Mouse (Mus musculus): ENCODE data around the gene Samd4b.

The Samd4b gene

GRCm38 (mm10) chr7:28587644-28588043 lies 10.3 kb downstream of the Samd4b start:
- DNase-seq (ENCODE audit: low read depth, low spot score) = no peak

- DNase-seq (ENCODE audit: low read depth, low spot score) = no peak
Measured at GRCm38 (mm10) chr7:28586663-28587411, 11.1 kb downstream of the Samd4b start.

- DNase-seq (ENCODE audit: low read depth, low spot score) = no peak
Measured at GRCm38 (mm10) chr7:28585001-28585400, 12.9 kb downstream of the Samd4b start.

GRCm38 (mm10) chr7:28584468-28584867 lies 13.5 kb downstream of the Samd4b start:
- no peak for DNase-seq (ENCODE audit: low read depth, low spot score)

- no peak for DNase-seq (ENCODE audit: low read depth, low spot score)
Measured at GRCm38 (mm10) chr7:28583570-28584344, 14.2 kb downstream of the Samd4b start.

GRCm38 (mm10) chr7:28582841-28583240 lies 15.1 kb downstream of the Samd4b start:
- no peak for DNase-seq (ENCODE audit: low read depth, low spot score)

GRCm38 (mm10) chr7:28581721-28582120 lies 16.2 kb downstream of the Samd4b start:
- DNase-seq (ENCODE audit: low read depth, low spot score) = no peak

- DNase-seq (ENCODE audit: low read depth, low spot score) = no peak
Measured at GRCm38 (mm10) chr7:28579826-28580225, 18.1 kb downstream of the Samd4b start.

- no peak for DNase-seq (ENCODE audit: low read depth, low spot score)
Measured at GRCm38 (mm10) chr7:28578543-28579053, 19.3 kb downstream of the Samd4b start.

GRCm38 (mm10) chr7:28577826-28578542 lies 20.0 kb downstream of the Samd4b start:
- DNase-seq (ENCODE audit: low read depth, low spot score) = no peak

- DNase-seq (ENCODE audit: low read depth, low spot score) = no peak
Measured at GRCm38 (mm10) chr7:28576271-28576914, 21.6 kb downstream of the Samd4b start.

GRCm38 (mm10) chr7:28575597-28575996 lies 22.3 kb downstream of the Samd4b start:
- no peak for DNase-seq (ENCODE audit: low read depth, low spot score)

GRCm38 (mm10) chr7:28573236-28573635 lies 24.7 kb downstream of the Samd4b start:
- DNase-seq (ENCODE audit: low read depth, low spot score) = no peak

- no peak for DNase-seq (ENCODE audit: low read depth, low spot score)
Measured at GRCm38 (mm10) chr7:28572689-28573088, 25.3 kb downstream of the Samd4b start.

GRCm38 (mm10) chr7:28570982-28571682 lies 26.8 kb downstream of the Samd4b start:
- no peak for DNase-seq (ENCODE audit: low read depth, low spot score)

- no peak for DNase-seq (ENCODE audit: low read depth, low spot score)
Measured at GRCm38 (mm10) chr7:28570291-28570981, 27.5 kb downstream of the Samd4b start.

- DNase-seq (ENCODE audit: low read depth, low spot score) = peak; percentile 35
Measured at GRCm38 (mm10) chr7:28568253-28568652, 29.7 kb downstream of the Samd4b start.

- no peak for DNase-seq (ENCODE audit: low read depth, low spot score)
Measured at GRCm38 (mm10) chr7:28567539-28567938, 30.4 kb downstream of the Samd4b start.

GRCm38 (mm10) chr7:28565407-28565806 lies 32.5 kb downstream of the Samd4b start:
- no peak for DNase-seq (ENCODE audit: low read depth, low spot score)

GRCm38 (mm10) chr7:28562951-28563350 lies 35.0 kb downstream of the Samd4b start:
- no peak for DNase-seq (ENCODE audit: low read depth, low spot score)

Data from embryo, embryonic 11.5 days (tissue).